Mouse (Mus musculus): Measurements from ENCODE around the gene Arhgap15. TPM values are rescaled to one million over a fixed set of nuclear protein-coding genes. Genes with fewer than 3 reads are reported as not detected.

The Arhgap15 gene
- polyA plus RNA-seq, 1 experiment from 2014 or later = 0.59 TPM

DNA sequence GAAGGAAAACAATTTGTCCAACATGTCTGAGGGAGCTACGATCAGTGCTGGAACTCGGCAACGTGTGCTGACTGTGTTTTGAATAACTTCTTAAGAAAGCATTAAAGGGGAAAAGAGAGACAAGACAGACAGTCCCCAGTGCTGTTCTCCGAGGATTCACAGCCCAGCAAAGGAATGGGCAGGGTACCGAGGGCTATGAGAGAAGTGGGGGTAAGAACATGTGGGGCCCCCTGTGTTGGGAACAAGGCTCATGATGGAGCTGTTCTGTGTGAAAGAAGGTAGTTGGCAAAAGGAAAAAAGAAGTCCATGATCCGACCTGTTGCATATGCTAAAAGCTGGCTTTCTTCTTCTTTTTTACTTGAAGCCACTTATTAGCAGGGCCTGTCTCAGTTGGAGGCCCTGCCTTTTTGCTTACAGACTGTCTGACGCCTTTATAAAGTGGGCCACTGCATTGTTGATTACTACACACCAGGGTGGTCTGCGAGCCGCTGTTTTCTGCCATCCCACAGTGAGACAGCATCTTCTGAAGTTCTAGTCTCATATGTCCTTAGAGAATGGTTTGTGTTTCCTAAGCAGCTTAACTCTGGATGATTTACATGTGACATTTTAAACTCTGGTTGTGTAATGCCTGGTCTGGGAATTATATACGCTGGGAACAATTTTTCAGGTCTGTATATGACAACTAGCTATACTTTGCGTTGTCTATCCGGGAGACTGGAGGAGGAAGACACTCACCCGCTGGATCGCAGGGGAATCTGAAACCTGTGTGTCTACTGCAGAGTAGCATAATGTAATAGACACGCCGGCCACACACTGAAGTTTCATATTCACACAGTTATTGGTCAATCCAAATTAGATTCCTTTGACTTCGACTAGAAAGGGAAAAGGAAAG lies 523.1 kb downstream of the Arhgap15 start:
- H3K9ac ChIP-seq (replicated peaks) = no peak overlapping the region
- 0 out of 2 replicates have a peak, but pooled peaks cover 3% of the 10 kb centered on the region for H3K27me3 ChIP-seq
- no peaks in the 10 kb centered on the region for H3K9me3 ChIP-seq
- H3K36me3 ChIP-seq = no peaks in the 10 kb centered on the region
- H3K27ac ChIP-seq = no peak overlapping the region
- peak overlapping the region; percentile 20 for H3K4me2 ChIP-seq (replicated peaks)
- H3K4me1 ChIP-seq (replicated peaks) = peaks cover 9% of the 10 kb centered on the region
- H3K4me3 ChIP-seq (replicated peaks) = no peak overlapping the region
- 0 out of 2 replicates have a peak, but pooled peaks have one; percentile 63 for ATAC-seq
- whole genome bisulfite sequencing = 31% methylated on average over 17 of the region's 17 CpGs

DNA sequence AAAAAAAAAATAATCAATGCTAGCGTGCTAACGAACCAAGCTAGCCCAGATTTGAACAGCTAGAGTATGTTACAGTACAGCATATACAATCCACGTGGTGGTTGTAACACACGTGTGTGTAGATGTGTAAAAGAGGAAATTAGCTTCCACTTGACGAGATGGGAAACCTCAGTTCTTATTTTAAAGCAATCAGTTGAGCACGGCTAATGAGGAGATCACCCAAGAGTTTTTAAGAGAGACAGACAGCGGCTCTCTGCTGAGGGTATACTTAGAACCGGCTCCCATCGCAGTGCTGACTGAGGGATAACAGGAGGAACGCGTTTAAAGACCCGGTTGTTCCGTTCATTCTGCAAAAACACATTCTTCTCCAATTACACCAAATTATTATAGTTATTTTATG lies 524.0 kb downstream of the Arhgap15 start:
- WGBS = 70% methylated on average over 13 of the region's 13 CpGs
- Histone ChIP-seq H3K9ac (replicated peaks) (no peak overlapping the region), H3K4me3 (replicated peaks) (no peak overlapping the region), H3K36me3 (no peaks in the 10 kb centered on the region), H3K9me3 (no peaks in the 10 kb centered on the region), H3K4me2 (replicated peaks) (no peak overlapping the region), H3K27ac (no peak overlapping the region), H3K4me1 (replicated peaks) (peaks cover 9% of the 10 kb centered on the region), H3K27me3 (0 out of 2 replicates have a peak, but pooled peaks cover 3% of the 10 kb centered on the region)
- no peak for ATAC-seq

DNA sequence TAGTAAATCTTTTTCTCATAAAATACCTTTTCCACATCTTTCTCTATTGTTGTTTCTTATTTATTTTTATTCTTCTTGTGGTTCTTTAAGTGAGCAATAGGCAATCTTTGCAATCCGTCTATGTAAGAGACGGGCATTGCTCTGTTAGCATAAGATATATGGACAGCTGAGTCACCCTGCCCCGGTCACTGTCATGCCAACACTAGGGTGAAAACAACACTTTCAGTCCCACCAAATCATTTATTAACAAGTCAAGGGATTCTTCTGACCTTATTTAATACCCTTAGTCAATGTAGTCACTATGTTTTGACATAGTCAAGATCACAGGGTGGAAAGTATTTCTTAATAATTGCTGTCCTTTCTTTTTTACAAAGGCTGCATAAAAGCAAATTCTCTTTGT lies 525.8 kb downstream of the Arhgap15 start:
- peaks cover 9% of the 10 kb centered on the region for H3K4me1 ChIP-seq (replicated peaks)
- 0 out of 2 replicates have a peak, but pooled peaks cover 3% of the 10 kb centered on the region for H3K27me3 ChIP-seq
- H3K9me3 ChIP-seq = no peaks in the 10 kb centered on the region
- WGBS = 93% methylated on average over 3 of the region's 3 CpGs
- H3K27ac ChIP-seq = no peak overlapping the region
- H3K4me2 ChIP-seq (replicated peaks) = no peak overlapping the region
- no peaks in the 10 kb centered on the region for H3K36me3 ChIP-seq
- H3K9ac ChIP-seq (replicated peaks) = no peak overlapping the region
- ATAC-seq = no peak
- H3K4me3 ChIP-seq (replicated peaks) = no peak overlapping the region

DNA sequence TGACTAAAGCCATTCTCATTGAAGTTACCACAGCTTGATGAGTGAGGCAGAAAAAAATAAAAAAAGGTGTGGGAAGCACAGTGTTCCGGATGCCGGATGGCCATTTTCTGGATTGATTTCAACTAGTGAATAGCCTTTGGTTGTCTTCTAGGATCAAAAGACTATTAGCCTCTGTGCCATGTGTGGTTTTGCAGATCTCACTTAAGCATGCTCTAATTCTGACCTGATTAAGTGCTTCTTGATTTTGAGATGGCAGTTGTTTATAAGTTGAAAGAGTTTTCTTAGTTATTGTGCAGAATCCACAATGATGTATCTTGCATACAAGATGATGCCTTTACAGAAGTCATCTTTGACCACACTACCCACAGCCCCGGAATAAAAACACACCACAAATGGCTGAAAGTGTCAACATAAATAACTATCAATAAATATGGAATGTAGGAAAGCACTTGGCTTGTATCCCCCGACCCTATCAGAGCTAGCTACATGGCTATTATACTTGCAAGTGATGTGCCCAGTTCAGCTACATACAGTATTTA lies 537.6 kb downstream of the Arhgap15 start:
- H3K27ac ChIP-seq = no peak overlapping the region

DNA sequence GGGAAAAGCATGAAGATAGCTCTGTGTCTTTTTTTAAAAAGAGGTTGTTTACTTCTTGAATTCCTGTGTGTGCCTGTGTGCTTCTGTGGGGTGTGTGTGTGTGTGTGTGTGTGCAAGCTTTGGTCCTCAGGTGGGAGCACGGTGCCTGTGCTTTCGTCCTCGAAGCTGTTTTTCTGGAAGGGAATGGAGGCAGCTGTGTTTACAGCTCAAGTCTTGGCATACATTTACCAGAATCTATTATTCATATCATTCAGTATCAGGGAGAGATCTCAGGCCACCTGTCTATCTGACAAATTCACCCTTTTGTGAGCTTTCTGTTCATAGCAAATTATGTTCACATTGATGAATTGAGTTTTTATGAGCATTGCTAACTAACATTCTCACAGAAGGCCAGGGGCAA lies 550.5 kb downstream of the Arhgap15 start:
- Histone ChIP-seq H3K4me3 (replicated peaks) (no peak overlapping the region), H3K36me3 (no peaks in the 10 kb centered on the region), H3K9me3 (no peaks in the 10 kb centered on the region), H3K27me3 (no peaks in the 10 kb centered on the region), H3K4me1 (replicated peaks) (peaks cover 16% of the 10 kb centered on the region), H3K4me2 (replicated peaks) (no peak overlapping the region), H3K27ac (no peak overlapping the region), H3K9ac (replicated peaks) (no peak overlapping the region)
- 50% methylated on average over 3 of the region's 3 CpGs for WGBS
- no peak for ATAC-seq

More for the DNA sequence above, 537.6 kb downstream of the Arhgap15 start:
- Histone ChIP-seq H3K4me1 (replicated peaks) (no peaks in the 10 kb centered on the region), H3K4me2 (replicated peaks) (no peak overlapping the region), H3K36me3 (no peaks in the 10 kb centered on the region), H3K27me3 (no peaks in the 10 kb centered on the region), H3K4me3 (replicated peaks) (no peak overlapping the region), H3K9me3 (peaks cover 7% of the 10 kb centered on the region; the same call in 1 of the 2 replicates), H3K9ac (replicated peaks) (no peak overlapping the region)
- ATAC-seq = no peak
- 86% methylated on average over 4 of the region's 4 CpGs for WGBS

DNA sequence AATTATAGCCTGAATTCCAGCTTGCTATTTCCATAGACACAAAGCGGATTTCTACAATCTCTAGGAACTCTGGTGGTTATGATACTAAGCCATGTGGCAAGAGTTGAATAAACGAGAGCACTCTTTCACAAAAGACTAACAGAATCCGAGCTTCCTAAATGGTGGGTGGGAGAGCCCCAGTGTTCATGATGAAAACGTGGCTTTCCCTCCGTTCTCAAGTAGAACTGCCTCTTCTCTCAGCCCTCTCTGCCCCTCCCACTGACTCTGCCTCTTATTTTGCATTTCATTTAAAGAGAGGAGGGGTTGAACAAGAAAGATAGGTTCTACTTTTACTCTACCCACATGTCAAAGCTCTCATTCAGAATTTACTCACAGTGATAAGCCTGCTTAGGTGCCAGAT lies 551.3 kb downstream of the Arhgap15 start:
- no peak overlapping the region for H3K4me3 ChIP-seq (replicated peaks)
- H3K27me3 ChIP-seq = no peaks in the 10 kb centered on the region
- ATAC-seq = no peak
- no peaks in the 10 kb centered on the region for H3K36me3 ChIP-seq
- 33% methylated on average over 5 of the region's 5 CpGs for WGBS
- H3K9ac ChIP-seq (replicated peaks) = no peak overlapping the region
- peaks cover 23% of the 10 kb centered on the region for H3K4me1 ChIP-seq (replicated peaks)
- H3K27ac ChIP-seq = no peak overlapping the region
- H3K4me2 ChIP-seq (replicated peaks) = no peak overlapping the region
- H3K9me3 ChIP-seq = no peaks in the 10 kb centered on the region

DNA sequence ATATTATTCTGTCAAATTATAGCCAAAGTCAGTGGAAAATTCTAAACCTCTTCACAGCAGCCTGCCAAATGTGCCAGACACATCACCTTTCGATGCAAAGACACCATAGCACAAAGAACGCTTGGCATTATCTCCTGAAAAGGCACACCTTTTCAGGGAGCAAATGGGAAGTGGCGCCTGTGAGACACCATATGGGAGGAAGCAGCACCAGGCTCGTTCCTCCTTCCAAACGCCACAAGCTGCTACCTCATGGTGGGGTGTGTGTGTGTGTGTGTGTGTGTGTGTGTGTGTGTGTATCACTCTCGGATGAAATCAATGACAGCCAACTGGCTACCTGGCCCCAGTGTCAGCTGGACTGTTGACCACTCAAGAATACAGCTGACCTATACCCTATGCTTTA lies 551.8 kb downstream of the Arhgap15 start:
- Histone ChIP-seq H3K4me1 (replicated peaks) (peaks cover 29% of the 10 kb centered on the region), H3K36me3 (no peaks in the 10 kb centered on the region), H3K9me3 (no peaks in the 10 kb centered on the region), H3K4me2 (replicated peaks) (no peak overlapping the region), H3K27ac (no peak overlapping the region), H3K27me3 (no peaks in the 10 kb centered on the region), H3K9ac (replicated peaks) (no peak overlapping the region), H3K4me3 (replicated peaks) (no peak overlapping the region)
- WGBS = 81% methylated on average over 6 of the region's 6 CpGs
- ATAC-seq = no peak

DNA sequence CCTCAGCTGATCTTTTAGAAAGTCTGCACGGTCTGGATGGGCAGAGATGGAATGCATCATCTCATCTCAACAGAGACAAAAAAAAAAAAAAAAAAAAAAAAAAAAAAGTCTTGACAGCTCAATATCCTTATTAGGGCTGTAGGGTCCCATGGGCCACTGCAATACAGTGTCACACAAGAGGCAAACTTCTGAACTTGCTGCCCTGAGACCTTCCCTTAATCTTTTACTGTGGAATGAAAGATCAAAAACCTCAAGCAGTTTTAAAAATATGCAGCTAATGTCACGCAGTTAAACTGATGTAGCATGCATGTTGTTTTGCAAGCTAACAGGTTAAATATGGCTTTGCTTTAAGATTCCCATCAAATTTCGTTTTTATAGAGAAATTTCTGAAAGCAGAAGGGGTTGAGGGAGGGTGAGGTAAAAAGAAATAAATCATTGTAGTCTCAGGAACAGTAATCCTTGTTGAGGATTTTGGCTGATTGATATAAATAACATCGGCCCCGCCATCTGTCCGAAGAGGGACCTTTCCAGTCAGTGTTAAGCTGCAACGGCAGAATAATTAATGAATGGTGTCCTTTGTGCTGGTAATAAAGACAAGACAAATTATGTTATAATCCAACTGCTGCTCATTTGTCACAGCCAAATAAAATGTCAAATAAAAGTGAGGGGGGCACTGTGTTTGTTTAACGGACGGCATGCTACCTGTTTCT lies 555.8 kb downstream of the Arhgap15 start:
- H3K4me3 ChIP-seq (replicated peaks) = no peak overlapping the region
- H3K36me3 ChIP-seq = no peaks in the 10 kb centered on the region
- no peak overlapping the region for H3K9ac ChIP-seq (replicated peaks)
- H3K4me2 ChIP-seq (replicated peaks) = peak overlapping the region; percentile 35
- H3K27me3 ChIP-seq = no peaks in the 10 kb centered on the region
- no peaks in the 10 kb centered on the region for H3K9me3 ChIP-seq
- 25% methylated on average over 9 of the region's 9 CpGs for WGBS
- peak overlapping the region; percentile 44; the same call in 1 of the 2 replicates for H3K27ac ChIP-seq
- ATAC-seq = peak; percentile 53; the same call in 1 of the 2 replicates
- peaks cover 26% of the 10 kb centered on the region for H3K4me1 ChIP-seq (replicated peaks)

DNA sequence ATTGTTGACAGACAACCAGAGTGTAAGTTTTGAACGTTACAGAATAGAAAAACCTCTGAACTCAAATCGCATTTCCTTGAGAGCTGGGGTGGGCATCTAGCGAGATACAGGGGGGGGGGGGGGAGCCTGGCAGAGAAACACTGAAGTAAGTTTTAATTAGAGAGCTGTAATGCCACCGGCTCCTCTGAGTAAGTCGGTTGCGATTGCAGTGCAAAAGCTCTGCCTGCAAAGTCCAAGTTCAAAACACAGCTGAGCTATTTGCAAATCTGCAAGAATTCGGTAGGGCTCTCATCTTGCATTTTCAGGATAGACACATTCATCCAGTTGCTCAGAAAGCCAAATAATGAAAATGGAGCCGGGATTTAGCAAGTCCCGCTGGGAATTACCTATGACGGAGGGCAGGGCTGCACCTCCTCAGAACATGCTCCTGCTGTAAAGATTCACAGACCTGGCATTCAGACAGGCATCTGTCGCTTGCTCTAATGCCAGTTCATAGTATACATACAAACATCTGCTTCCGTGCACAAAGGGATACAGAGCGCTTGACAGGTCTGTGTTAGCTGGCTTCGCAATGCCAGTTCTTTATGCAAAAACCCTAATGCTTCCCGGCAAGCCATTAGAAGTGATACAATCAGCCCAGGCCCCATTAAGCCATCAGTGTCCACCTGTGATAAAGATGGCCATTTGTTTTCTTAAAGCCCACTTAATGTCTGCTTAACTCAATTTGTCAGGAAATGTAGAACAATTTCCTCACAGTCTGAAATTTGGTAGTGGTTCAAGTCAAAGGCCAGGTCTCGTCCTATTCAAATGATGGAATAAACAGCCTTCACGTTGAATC lies 556.6 kb downstream of the Arhgap15 start:
- H3K4me2 ChIP-seq (replicated peaks) = peak overlapping the region; percentile 35
- H3K9me3 ChIP-seq = no peaks in the 10 kb centered on the region
- H3K9ac ChIP-seq (replicated peaks) = no peak overlapping the region
- no peaks in the 10 kb centered on the region for H3K27me3 ChIP-seq
- no peaks in the 10 kb centered on the region for H3K36me3 ChIP-seq
- peaks cover 20% of the 10 kb centered on the region for H3K4me1 ChIP-seq (replicated peaks)
- H3K4me3 ChIP-seq (replicated peaks) = no peak overlapping the region
- WGBS = 36% methylated on average over 17 of the region's 17 CpGs
- peak overlapping the region; percentile 44 for H3K27ac ChIP-seq
- peak; percentile 84 for ATAC-seq

DNA sequence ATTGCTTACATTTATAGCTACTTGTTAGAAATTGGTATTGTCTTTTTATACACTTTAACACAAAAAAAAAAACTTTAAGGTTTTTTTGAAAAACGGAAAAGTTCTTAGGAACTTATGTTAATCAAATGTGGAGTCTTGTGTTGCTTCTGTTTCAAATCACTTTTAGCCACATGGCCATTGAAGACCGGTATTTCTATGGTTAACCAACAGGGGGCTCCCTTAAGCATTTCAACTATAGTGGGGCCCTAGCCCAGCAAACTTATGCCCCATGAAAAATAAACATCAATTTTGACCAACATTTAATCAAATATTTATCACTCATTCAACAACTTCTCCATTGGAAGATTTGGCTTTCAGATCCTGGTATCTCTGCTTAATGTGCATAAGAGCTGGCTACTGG lies 557.5 kb downstream of the Arhgap15 start:
- Histone ChIP-seq H3K4me2 (replicated peaks) (no peak overlapping the region), H3K4me1 (replicated peaks) (peaks cover 21% of the 10 kb centered on the region), H3K36me3 (no peaks in the 10 kb centered on the region), H3K27me3 (no peaks in the 10 kb centered on the region), H3K4me3 (replicated peaks) (no peak overlapping the region), H3K27ac (no peak overlapping the region), H3K9me3 (no peaks in the 10 kb centered on the region), H3K9ac (replicated peaks) (no peak overlapping the region)
- no peak for ATAC-seq
- WGBS = 53% methylated on average over 2 of the region's 2 CpGs

DNA sequence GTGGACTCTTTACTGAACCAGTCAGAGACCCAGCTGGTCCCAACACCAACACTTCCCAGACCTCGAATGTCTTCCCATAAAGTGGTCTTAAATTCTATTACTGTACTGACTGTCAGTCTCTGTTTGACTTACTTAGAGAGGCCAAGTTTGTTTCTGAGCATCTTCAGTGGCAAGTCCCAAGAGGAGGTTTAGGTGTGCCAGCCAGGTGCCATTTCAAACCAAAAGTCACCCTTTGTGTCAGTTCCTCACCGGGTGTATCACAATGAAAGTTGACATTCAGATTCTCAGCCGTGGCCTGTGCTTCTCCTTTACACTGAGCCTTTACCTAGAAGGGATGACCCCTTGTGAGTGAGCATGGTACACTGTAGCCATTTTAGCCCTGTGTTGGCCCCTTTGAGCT lies 560.5 kb downstream of the Arhgap15 start:
- ATAC-seq = no peak
- H3K27ac ChIP-seq = no peak overlapping the region

More for the DNA sequence above, 560.5 kb downstream of the Arhgap15 start:
- Histone ChIP-seq H3K4me1 (replicated peaks) (peaks cover 25% of the 10 kb centered on the region), H3K9ac (replicated peaks) (no peak overlapping the region), H3K36me3 (no peaks in the 10 kb centered on the region), H3K4me2 (replicated peaks) (no peak overlapping the region), H3K9me3 (no peaks in the 10 kb centered on the region), H3K27me3 (no peaks in the 10 kb centered on the region), H3K4me3 (replicated peaks) (no peak overlapping the region)
- WGBS = 91% methylated on average over 3 of the region's 3 CpGs
